Mouse (Mus musculus) heart, postnatal 10 days (tissue): ENCODE measurements around the gene Scg3. TPM values are rescaled to one million over a fixed set of nuclear protein-coding genes. Genes with fewer than 3 reads are reported as not detected.
A peak's percentile ranks its signal among the peaks of the same experiment; 100 is the strongest.
"Not testable (repeated sequence)": the region's sequence is repeated elsewhere in the genome, so short reads cannot be mapped to it uniquely, and the experiment has no call there.

Experiments
- DNase-seq, 2 experiments: peaks; one replicate each; pipeline ENCODE4 v3.0.0; 2021
- intact Hi-C: fragments of 180-260 bp; cut with DNase I; formaldehyde crosslinking; loops from one replicate; pipeline ENCODE4 v1.15.1; 2025
- total RNA-seq, 2 experiments: library from RNA; stranded (reverse); gene quantifications; 2 replicates each; pipeline ENCODE4 v1.2.3; 2021

Gene Scg3
- total RNA-seq, result under 1 TPM; 0.32 to 0.86 TPM

DNA sequence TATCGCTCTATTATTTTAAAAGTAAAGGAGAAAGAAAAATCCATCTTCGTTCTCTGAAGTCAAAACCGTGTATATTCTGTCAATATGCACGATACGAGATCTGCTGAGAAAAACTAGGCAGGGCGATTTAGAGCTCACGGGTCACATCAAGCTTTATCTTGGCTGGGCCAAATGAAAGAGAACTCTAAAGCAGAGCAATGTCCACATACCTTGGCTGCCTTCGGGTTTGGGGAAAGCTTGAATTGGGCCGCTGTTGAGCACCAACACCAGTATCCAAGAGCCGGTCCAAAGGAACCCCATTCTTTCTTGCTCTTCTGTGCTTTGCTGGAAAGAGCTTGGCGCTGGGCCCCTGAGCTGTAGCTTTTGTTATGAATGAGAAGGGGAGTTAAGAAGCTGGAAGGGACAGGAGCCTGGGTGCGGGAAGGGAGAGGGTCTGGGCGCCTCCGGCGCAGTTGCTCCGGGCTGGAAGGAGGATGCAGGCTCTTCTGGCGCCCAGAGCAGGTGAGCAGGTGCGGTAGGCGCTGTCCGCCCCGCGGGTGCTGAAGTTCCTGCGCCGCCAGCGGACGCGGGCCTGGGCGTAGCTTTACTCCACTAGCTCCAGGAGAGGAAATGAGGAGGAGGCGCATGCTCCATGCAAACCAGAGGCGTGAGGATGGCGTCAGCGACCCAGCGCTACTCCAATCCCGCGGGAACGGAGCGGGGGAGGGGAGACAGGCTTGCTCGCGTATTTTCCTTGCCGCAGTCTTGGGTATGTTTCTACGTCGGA, at the start of gene Scg3:
Scg3 (minus strand) TSS at position 631 of the 766 bp plus-strand sequence.
- intact Hi-C loops, result no loop called here
- peak; percentile 77 to 79 for DNase-seq

DNA sequence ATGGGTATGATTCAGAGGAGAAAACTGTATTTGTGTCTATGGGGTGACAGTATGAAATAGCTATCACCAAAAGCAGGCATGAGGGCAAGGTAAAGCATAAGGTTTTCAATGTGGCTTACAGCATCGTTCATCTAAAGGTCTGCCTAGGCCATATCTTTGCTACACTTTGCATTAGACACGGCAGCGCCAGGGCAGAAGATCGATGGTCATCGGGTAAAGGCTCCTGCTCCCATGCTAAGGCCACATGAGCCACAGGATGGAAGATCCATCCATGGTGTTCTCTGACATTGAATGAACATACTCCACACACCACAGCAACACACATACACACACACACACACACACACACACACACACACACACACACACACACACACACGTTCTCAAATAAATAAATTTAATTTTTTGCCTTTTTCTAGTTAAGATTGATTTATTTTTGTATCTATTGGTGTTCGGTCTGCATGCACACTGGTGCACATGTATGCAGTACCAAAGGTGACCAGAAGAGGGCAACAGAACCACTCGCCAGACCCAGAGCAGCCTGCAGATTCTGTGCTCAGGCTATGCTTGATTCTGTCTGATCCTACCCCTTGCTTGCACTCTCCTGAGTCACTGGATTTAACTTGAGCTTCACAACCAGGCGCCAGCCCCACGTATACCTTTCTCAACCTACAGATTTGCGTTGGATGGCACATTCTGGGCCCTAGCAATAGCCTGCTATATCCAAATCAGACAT, 36.3 kb upstream of the Scg3 start:
- DNase-seq, result peak; percentile 57 to 76
- intact Hi-C loops, result loop anchor here (5.0 kb wide), 1 partner anchor 517 kb away; no protein-coding TSS in a partner anchor

DNA sequence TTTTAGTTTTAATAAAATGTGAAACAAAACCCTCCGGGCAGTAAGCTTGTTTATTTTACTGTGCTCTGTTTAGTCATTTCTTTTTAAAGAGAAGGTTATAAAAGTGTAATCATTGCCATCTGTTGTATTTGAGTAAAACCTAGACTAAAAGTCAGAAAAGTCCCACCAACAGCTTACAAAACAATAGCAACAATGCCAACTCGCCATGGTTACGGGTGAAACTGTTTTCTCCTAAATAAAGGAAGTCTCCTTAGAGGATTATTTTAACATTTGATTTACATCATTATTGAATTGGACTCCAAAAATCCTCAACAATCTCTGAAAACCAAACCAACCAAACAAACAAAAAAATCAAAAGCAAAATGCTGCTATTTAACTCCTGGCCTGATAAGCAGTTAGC, 35.6 kb upstream of the Scg3 start:
- DNase-seq, result peak; percentile 14 to 25
- intact Hi-C loops, result loop anchor here (5.0 kb wide), 1 partner anchor 518 kb away; no protein-coding TSS in a partner anchor

DNA sequence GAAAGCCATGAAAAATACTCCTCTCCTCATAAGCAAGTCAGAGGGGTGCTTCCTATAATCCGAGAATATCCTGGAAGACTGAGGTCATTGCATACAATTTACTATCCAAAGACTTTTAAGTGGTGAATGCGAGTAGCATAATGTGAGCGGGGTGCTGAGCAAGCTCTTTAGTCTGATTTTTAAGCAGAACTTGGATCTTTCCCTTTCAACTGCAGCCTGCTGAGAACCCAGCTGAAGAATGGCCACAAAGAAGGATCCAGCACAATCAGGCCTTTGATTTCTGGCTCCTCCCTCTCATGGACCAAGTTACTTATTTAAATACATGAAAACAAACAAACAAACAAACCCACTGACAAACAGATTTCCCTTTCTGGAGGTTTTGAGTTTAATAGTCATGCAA, 916 bp upstream of the Scg3 start:
- no peak for DNase-seq
- intact Hi-C loops, result no loop called here

DNA sequence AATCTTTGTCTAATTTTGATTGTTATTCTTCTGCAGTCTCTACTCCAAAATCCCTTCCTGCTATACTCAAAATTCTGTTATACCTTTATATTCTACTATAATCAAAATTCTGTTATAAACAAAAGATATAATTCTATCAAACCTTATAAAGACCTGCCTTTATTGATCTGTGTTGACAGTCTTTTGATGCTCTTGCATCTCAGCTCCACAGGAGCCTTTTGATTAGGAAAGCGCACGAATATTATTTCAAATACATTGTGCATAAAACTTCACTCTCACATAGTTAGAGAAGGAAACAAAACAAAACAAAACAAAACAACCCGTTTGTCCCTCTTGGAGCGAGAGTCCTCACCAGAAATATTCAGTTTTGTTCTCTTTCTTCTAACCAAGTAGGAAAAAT, 436 bp upstream of the Scg3 start:
- no peak for DNase-seq
- intact Hi-C loops, result no loop called here

DNA sequence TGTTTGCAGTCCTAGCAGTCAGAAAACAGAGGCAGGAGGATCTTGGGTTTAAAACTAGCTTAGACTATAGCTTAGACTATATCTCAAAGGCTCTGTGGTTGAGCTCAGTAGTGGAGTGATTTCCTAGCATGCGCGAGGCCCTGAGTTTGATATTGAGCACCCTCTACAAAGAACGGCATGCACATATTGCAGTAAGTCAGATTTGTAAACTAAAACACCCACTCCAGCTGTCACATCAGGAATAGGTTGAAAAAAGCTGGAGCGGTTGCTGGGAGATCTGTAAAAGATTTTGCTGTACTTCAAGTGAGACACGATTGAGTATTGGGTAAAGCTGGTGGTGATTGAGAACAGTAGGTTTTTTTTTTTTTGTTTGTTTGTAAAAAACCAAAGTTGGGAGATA, 3.2 kb downstream of the Scg3 start:
- intact Hi-C loops, result no loop called here
- no peak for DNase-seq

DNA sequence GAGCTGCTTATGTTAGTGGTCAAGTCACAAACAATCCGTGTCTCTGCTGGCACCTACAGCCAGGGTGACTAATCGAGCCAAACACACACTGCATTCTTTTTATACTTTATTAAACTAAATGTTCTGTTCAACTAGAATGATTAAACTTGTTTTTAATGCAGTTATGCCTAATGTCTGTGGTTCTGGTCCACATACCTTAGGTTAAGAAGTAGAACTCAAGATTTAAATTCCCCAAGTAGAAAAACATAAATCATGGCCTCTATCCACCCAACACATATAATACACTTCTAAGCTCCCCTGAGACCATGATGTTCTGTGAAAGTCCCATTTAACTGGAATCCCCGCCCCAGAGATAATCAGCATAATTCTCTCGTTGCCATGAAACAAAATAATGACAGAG, 4.2 kb downstream of the Scg3 start:
- DNase-seq, result no peak
- intact Hi-C loops, result no loop called here

DNA sequence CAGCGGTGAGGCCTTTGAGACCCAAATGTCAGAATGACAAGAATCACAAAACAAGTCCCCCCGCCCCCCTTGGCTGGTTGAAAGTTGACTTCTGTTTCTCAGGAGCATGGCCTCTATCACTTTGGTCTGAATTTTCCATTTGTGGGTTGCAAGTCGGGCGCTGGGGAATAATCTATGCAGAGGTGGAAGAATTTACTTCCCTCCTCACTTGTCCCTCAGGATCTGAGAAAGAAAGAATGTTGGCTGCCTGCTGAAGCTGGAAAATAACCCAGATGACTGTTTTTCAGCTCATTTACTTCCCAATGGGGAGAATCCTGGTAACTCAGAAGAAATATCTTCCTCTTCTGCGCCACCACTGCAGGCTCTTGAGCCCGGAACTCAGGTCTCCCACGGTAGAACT, 5.5 kb downstream of the Scg3 start:
- peak in 1 of 2 experiments; percentile 15 for DNase-seq

DNA sequence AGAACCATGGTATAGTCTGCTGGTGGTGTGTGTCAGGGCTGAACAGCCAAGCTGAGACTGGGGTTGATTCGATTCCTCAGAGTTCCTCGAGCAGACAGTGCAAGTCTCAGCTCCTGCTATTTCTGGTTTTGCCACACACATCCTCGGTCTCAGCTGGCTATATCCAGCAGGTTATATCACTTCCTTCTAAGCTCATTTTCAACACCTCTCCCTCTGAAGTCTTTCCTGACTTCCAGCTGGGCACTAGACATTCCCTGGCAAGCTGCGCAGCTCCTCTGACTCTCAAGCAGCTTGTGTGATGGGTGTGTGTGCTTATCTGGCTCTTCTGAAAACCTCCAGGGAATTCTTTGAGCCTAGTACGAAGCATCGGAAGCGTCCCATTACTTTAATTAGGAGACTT, 7.6 kb downstream of the Scg3 start:
- DNase-seq, result peak; percentile 28 to 30
- intact Hi-C loops, result no loop called here

More for the DNA sequence above, 5.5 kb downstream of the Scg3 start:
- intact Hi-C loops, result no loop called here

DNA sequence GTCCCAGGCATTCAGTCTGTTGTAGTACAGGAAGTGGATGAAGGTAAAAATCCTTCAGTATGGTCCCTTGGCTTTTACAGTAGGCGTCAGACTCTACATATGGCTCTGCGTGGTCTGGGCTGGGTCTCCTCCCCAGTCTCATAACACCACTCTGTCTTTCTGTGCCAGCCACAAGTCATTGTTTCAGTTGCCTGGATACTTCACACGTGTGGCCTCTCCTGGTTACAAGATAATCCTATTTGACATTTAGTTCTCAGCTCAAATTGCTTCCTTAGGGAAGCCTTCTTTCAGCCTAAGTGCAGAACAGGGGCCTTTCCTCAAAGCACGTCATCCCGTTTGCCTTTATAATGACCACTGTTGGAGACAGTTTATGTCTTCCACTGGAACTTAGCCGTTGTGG, 11.1 kb downstream of the Scg3 start:
- intact Hi-C loops, result no loop called here
- no peak for DNase-seq

DNA sequence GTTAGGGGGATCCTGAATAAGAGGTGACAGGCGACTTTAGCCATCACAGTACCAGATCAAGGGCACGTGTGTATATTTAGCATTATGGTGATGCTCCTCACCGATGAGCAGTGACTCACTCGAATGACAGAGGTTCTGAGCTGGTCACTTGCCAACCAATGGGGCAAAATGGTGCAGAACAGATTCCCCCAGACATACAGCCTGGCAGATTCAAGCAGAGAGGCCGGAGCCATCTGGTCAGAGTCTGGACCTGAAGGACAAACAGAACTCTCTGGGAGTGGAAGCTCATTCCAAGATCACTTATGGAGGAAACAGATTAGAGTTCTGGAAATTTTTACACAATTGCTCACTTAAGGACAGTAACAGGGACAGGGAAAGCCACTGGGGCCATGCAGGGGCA, 17.2 kb downstream of the Scg3 start:
- DNase-seq, result peak in 1 of 2 experiments; percentile 25
- intact Hi-C loops, result no loop called here

DNA sequence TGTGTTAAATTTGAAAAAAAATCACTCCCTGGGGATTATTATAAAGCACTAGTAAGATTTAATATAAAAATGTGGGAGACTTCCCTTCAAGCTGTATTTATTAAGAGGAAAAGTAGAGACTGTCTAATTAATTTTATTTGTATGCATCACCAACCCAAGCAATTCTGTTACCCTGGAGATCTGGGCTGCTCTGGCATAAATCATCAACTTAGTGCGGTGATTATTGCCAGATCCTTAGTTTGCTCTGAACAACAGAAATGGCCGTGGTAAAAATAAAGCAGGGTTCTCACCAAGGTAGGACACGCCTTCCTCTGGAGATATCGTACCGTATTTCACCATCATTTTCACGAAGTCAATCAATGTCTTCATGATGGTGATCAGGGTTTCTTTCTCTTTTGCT, 18.5 kb downstream of the Scg3 start:
- intact Hi-C loops, result no loop called here
- DNase-seq, result no peak

DNA sequence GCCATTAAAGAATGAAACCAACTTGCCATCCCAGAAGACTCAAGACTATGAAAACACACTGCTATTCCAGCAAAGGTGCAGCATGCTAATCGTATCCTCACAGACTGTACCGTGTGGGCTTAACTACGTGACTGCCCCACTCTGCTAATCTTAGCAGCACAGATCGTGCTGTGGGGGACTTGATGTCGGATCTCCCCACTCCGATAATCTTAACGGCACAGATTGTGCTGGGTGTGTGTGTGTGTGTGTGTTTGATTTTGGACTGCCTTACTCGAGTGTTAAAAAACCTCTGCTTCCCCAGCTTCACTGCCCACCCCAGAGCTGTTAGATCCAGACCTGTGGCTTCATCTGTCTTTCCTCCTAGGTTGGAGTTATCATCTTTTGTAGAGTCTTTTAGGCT, 22.9 kb downstream of the Scg3 start:
- no peak for DNase-seq

DNA sequence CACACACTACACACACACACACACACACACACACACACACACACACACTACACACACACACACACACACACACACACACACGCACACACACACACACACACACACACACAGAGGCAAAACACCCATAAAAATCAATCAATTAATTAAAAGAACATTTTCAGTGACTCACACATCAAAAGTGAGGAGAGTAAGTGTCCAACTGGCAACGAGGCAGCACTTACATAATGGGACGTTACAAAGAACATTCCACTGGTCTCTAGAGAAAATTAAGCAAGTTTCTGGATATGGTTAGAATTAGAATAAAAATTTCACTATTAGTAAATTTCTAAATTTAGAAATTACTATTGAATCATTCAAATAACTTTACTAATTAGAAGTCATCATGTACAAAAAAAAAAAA, 27.4 kb downstream of the Scg3 start:
- peak; percentile 43 to 49 for DNase-seq
- intact Hi-C loops, result not testable (repeated sequence)

More for the DNA sequence above, 22.9 kb downstream of the Scg3 start:
- intact Hi-C loops, result no loop called here

DNA sequence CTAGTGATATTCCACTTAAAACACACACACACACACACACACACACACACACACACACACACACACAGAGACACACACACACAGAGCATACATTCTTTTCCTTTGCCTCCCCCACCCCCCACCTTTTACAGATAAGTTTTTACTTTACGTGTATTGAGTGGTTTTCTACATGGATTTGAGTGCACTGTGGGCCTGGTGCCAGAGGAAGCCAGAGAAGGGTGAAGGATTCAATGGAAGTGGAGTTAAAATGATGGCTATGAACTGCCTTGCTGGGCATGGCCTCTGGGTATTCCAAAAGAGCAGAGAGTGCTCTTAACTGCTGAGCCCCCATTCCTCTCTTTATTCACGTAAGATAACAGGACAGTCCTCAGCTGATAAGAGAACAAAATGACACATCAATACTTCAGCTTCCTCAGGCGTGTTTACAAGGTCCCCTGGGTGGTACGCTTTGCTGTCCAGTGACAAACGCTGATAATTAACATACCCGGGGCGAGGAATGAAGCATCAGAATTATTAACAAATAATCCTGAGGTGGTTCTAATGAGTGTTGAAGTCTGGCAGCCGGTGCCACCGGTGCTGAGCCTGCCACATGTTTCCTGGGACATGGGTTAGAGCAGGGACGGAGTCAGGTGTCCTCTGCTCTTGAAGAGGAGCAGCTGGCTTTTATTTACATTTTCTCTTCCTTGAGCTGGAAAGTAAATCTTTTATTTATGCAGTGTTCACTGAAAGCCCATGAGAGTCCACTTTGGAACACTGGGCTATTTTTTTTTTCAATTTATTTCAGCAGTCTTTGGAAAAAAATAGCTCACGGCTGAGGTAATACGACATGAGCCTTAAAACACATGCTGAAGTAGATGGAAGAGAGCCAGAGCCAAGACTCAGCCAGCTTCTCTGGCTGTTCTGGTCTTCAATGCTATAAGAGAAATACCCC, 29.6 kb downstream of the Scg3 start:
- DNase-seq, result peak; percentile 67 to 70
- intact Hi-C loops, result no loop called here

DNA sequence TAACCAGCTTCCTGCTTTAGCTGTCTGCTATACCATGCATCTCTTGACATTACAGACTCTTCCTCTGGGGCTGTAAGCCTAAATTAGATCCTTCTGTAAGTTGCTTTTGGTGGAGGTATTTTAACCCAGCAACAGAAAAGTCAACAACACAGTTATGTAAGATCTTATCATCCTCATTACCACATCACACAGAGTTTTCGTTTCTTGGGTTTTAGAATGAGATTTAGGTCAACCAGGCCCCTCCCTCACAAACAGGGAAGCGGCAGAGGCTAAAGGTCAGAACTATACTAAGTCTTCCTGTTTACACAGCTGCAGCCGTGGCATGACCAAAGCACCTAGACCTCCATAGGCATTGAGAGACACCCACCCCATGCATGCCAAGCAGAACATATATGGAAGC, 38.5 kb downstream of the Scg3 start:
- no peak for DNase-seq
- intact Hi-C loops, result no loop called here

DNA sequence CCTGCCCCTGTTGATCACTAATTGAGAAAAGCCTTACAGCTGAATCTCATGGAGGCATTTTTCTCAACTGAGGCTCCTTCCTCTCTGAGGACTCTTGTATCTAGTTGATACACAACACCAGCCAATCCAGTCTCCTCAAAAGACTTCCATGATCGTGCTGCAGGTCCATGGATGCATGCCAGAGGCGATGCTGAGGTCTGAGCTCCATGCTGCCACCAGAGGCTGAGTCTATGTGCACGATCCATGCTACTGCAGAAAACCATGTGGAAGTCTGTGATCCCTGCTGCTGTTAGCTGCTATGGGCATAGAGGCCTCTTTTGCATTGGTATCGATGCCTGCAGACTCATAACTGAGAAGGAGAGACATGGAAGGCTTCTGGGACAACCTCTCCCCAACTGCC, 49.6 kb downstream of the Scg3 start:
- intact Hi-C loops, result no loop called here
- DNase-seq, result no peak

DNA sequence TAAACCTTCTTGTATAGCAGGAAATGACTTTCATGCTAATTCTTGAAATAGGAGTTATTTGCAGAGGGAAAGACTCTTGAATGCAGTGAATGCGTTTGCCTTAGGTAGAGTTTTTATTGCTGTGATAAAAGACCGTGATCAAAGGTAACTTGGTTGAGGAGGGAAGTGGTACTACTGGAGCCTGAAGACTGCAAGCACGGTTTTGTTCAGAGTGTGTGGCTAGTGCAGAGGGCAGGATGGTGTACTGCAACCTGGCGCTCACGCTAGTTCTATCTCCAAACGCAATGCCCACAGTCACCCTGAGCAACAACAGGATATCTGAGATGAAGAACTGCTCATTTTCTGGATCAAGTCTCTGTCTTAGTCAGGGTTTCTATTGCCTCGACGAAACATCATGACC, 50.3 kb downstream of the Scg3 start:
- intact Hi-C loops, result no loop called here
- no peak for DNase-seq

DNA sequence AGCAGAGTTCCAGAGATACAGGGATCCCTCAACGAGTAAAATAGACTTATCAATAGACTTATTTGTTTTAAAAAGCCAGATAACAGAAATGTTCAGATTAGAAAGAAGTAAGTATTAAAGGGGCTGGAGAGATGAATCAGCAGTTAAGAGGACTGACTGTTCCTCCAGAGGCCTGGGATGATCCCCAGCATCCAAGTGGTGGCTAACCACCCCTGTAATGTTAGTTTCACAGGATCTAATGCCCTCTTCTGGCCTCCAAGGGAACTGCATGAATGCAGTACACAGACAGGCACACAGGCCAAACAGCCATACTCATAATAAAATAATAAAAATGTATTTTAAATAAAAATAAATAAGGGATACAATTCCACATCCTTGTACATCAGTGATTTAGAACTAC, 51.0 kb downstream of the Scg3 start:
- intact Hi-C loops, result no loop called here
- peak; percentile 15 to 32 for DNase-seq

DNA sequence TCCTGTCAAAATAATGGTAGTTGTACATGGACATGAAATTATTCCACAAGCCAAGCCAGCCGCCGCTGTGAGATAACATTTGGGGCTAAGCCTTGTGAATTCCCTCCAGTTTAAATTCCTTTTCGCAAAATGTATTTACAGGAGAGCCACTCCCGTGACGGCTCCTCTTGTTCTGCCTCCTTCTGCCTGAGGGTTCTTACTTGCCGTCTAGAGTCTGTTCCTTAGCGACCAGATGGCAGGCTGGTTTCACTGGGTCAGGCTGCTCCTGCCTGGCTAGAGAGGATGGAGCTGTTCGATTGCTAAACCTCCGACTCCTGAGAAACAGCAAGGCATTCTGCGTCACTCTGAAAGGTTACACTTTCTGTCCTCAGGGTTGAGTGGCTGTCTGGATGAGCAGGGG, 51.7 kb downstream of the Scg3 start:
- no peak for DNase-seq

More for the DNA sequence above, 51.7 kb downstream of the Scg3 start:
- intact Hi-C loops, result no loop called here
